Mouse (Mus musculus) midbrain, postnatal 0 days (tissue): Measurements from ENCODE around the gene Atxn1l. TPM values are rescaled to one million over a fixed set of nuclear protein-coding genes. Genes with fewer than 3 reads are reported as not detected.

ENCODE experiments used
- ATAC-seq: fragments of 200-750 bp; cut with Nextera tagmentation; 2 replicates; pipeline ENCODE4 v1.8.0; 2017; ENCODE audit warnings: moderate number of reproducible peaks, mild to moderate bottlenecking, moderate TSS enrichment, moderate library complexity; ENCODE audit not compliant: low FRiP score
- DNase-seq: peaks from one replicate; pipeline ENCODE4 v3.0.0-alpha.2; 2015; ENCODE audit warnings: low spot score
- H3K27ac ChIP-seq: fragments of 300-500 bp; sonication (generic); 2 replicates; pipeline ENCODE4 v1.5.1; 2014; ENCODE audit warnings: low read depth, mild to moderate bottlenecking, low read length, mixed read lengths
- H3K27me3 ChIP-seq: fragments of 300-500 bp; sonication (generic); 2 replicates; pipeline ENCODE4 v1.6.1; 2014; ENCODE audit warnings: low read length, control low read depth, mixed read lengths; ENCODE audit not compliant: insufficient read depth
- H3K36me3 ChIP-seq: fragments of 300-500 bp; sonication (generic); 2 replicates; pipeline ENCODE4 v1.6.1; 2014; ENCODE audit warnings: low read length, control low read depth, mixed read lengths; ENCODE audit not compliant: insufficient read depth
- H3K4me1 ChIP-seq: fragments of 300-500 bp; sonication (generic); 2 replicates; pipeline ENCODE4 v1.6.1; 2014; ENCODE audit warnings: mild to moderate bottlenecking, control low read depth, antibody characterized with exemption, low read length, mixed read lengths; ENCODE audit not compliant: insufficient read depth
- H3K4me2 ChIP-seq: fragments of 300-500 bp; sonication (generic); 2 replicates; pipeline ENCODE4 v1.6.1; 2014; ENCODE audit warnings: low read depth, mild to moderate bottlenecking, low read length, mixed read lengths; ENCODE audit not compliant: poor library complexity, severe bottlenecking
- H3K4me3 ChIP-seq: fragments of 300-500 bp; sonication (generic); 2 replicates; pipeline ENCODE4 v1.5.1; 2014; ENCODE audit warnings: low read depth, mild to moderate bottlenecking, low read length, moderate library complexity
- H3K9ac ChIP-seq: fragments of 300-500 bp; sonication (generic); replicated peaks from 2 replicates; pipeline ENCODE4 v1.6.1; 2014; ENCODE audit warnings: mild to moderate bottlenecking, low read length, moderate library complexity, mixed read lengths; ENCODE audit not compliant: poor library complexity, severe bottlenecking
- H3K9me3 ChIP-seq: fragments of 300-500 bp; sonication (generic); 2 replicates; pipeline ENCODE4 v1.6.1; 2016; ENCODE audit warnings: low read length, control low read depth
- CTCF ChIP-seq: IDR thresholded peaks from 2 replicates; pipeline ENCODE4 v1.5.1; 2016; ENCODE audit warnings: antibody characterized with exemption, mild to moderate bottlenecking
- WGBS: fragments of 180-500 bp; shearing (Covaris S2); extraction: QIAGEN DNeasy Blood & Tissue Kit; methylation state at CpG from one replicate; pipeline ENCODE4 v1.1.7; 2014; 5-methylcytosine and 5-hydroxymethylcytosine counted together
- polyA plus RNA-seq: library from polyadenylated mRNA; unstranded; fragments of >200 nt; fragmentation: Nextera tagmentation; extraction: Ambion mirVana; gene quantifications from 2 replicates; pipeline ENCODE4 v1.2.1, GENCODE M21; 2015
- total RNA-seq: library from RNA; depleted of rRNA; stranded (reverse); fragments of >200 nt; gene quantifications from 2 replicates; pipeline ENCODE4 v1.2.3, GENCODE M21; 2014

Atxn1l gene
- total and polyA plus RNA-seq, 2 experiments from 2014 or later: 3.9 to 12.4 TPM

GRCm38 (mm10) chr8:109714961-109715360 lies 22.6 kb downstream of the Atxn1l start:
- DNase-seq (no peak), ATAC-seq (no peak)
- Histone ChIP-seq H3K27me3 (no peaks in the 10 kb centered on the region), H3K4me3 (no peak overlapping the region), H3K4me2 (no peak overlapping the region), H3K9me3 (no peaks in the 10 kb centered on the region), H3K36me3 (peaks cover 80% of the 10 kb centered on the region), H3K27ac (no peak overlapping the region), H3K9ac (no peak overlapping the region), H3K4me1 (no peaks in the 10 kb centered on the region)
- WGBS: 93% methylated on average over 5 of the region's 5 CpGs
- no peak for TF ChIP-seq CTCF

- no peak overlapping the region for H3K9ac ChIP-seq
- H3K4me1 ChIP-seq: no peaks in the 10 kb centered on the region
- no peak overlapping the region for H3K4me2 ChIP-seq
- 100% methylated on average over 1 of the region's 1 CpGs for WGBS
- no peak for ATAC-seq
- H3K27ac ChIP-seq: no peak overlapping the region
- no peak for DNase-seq
- H3K36me3 ChIP-seq: peaks cover 78% of the 10 kb centered on the region
- TF ChIP-seq CTCF: no peak
- no peaks in the 10 kb centered on the region for H3K27me3 ChIP-seq
- no peaks in the 10 kb centered on the region for H3K9me3 ChIP-seq
- H3K4me3 ChIP-seq: no peak overlapping the region
Measured at GRCm38 (mm10) chr8:109712521-109712920, 25.0 kb downstream of the Atxn1l start.

GRCm38 (mm10) chr8:109707921-109708320 lies 29.6 kb downstream of the Atxn1l start:
- H3K9me3 ChIP-seq: no peaks in the 10 kb centered on the region
- H3K4me3 ChIP-seq: no peak overlapping the region
- H3K27me3 ChIP-seq: no peaks in the 10 kb centered on the region
- WGBS: 97% methylated on average over 4 of the region's 4 CpGs
- H3K36me3 ChIP-seq: peaks cover 44% of the 10 kb centered on the region
- no peak overlapping the region for H3K4me2 ChIP-seq
- H3K9ac ChIP-seq: no peak overlapping the region
- ATAC-seq (no peak), DNase-seq (no peak)
- H3K4me1 ChIP-seq: no peaks in the 10 kb centered on the region
- no peak overlapping the region for H3K27ac ChIP-seq
- no peak for TF ChIP-seq CTCF

- ATAC-seq (peak; percentile 32; the same call in 1 of the 2 replicates), DNase-seq (peak; percentile 78)
- H3K27me3 ChIP-seq: 0 out of 2 replicates have a peak, but pooled peaks cover 2% of the 10 kb centered on the region
- H3K9me3 ChIP-seq: no peaks in the 10 kb centered on the region
- WGBS: 23% methylated on average over 2 of the region's 2 CpGs
- H3K4me2 ChIP-seq: peak overlapping the region; percentile 78
- H3K4me1 ChIP-seq: no peaks in the 10 kb centered on the region
- no peak overlapping the region for H3K27ac ChIP-seq
- TF ChIP-seq CTCF: peak; percentile 87
- peak overlapping the region; percentile 81 for H3K4me3 ChIP-seq
- H3K36me3 ChIP-seq: peaks cover 34% of the 10 kb centered on the region
- H3K9ac ChIP-seq: peak overlapping the region; percentile 92; the same call in 1 of the 2 replicates
Measured at GRCm38 (mm10) chr8:109706874-109707237, 30.7 kb downstream of the Atxn1l start.

GRCm38 (mm10) chr8:109706076-109706873 lies 31.3 kb downstream of the Atxn1l start:
- peak overlapping the region; percentile 78 for H3K4me2 ChIP-seq
- 0 out of 2 replicates have a peak, but pooled peaks cover 2% of the 10 kb centered on the region for H3K27me3 ChIP-seq
- H3K27ac ChIP-seq: peak overlapping the region; percentile 94
- H3K9ac ChIP-seq: peak overlapping the region; percentile 92
- WGBS: 2% methylated on average over 24 of the region's 30 CpGs
- H3K9me3 ChIP-seq: no peaks in the 10 kb centered on the region
- DNase-seq (peak; percentile 12), ATAC-seq (peak; percentile 32)
- peak overlapping the region; percentile 81 for H3K4me3 ChIP-seq
- TF ChIP-seq CTCF: no peak
- H3K36me3 ChIP-seq: peaks cover 28% of the 10 kb centered on the region
- no peaks in the 10 kb centered on the region for H3K4me1 ChIP-seq

- DNase-seq (peak; percentile 96), ATAC-seq (peak; percentile 90)
- Histone ChIP-seq H3K9me3 (no peaks in the 10 kb centered on the region), H3K4me3 (peak within 1 kb of the TSS; percentile 81), H3K4me2 (peak within 1 kb of the TSS; percentile 78), H3K9ac (peak within 1 kb of the TSS; percentile 92), H3K4me1 (no peaks in the 10 kb centered on the region), H3K27ac (peak within 1 kb of the TSS; percentile 94), H3K36me3 (peaks cover 22% of the 10 kb centered on the region), H3K27me3 (0 out of 2 replicates have a peak, but pooled peaks cover 2% of the 10 kb centered on the region)
- no peak for TF ChIP-seq CTCF
- 1% methylated on average over 34 of the region's 100 CpGs for WGBS
Measured at GRCm38 (mm10) chr8:109705320-109706075, 32.0 kb downstream of the Atxn1l start, which contains the start of gene Zfp821. TSS of gene Zfp821 (plus strand) at chr8:109705546.
